ENCODE assay signal across 20 mouse cellular contexts in the genomic region with DNA sequence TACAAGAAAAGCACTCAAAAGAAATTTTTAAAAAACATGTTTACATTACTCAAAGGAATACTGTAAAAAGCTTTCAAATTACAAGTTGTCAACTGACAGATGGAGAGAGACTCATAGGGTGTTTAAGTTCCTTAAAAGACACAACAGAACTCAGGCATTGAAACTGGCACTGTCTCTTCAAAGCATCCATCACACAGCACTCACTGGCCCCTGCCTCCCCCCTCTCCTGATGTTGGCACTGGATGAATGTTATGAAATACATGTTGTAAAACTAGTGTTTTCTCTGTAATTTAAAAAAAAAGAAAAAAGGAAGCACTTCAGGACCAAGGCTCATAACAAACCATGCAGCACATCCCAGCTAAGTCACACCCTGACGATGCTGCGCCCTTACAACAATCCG.
DNase-seq lines count a peak whose midpoint lies in the region; ATAC-seq lines count a peak whose summit lies in the region.
"Had no signal": no experiment of that assay in that cellular context is flagged by ENCODE, and none has a peak within 500 bp of the region (broad histone marks: within the 10 kb centered on the region; RNA-seq: fewer than 3 reads in every experiment).

No protein-coding gene starts in this region.

- DNase-seq in adrenal gland, adult 2 months = peak; percentile 53
- no peak for DNase-seq in adrenal gland, postnatal 4 days (ENCODE audit: low spot score in 2 of 2)
- DNase-seq in NIH3T3 (ENCODE audit: low read depth) = peak; percentile 57
- peak; percentile 23 to 51 for DNase-seq in lung, adult 18-20 months
- peak; percentile 82 for DNase-seq in lung, postnatal 10 days
- DNase-seq in thymus, postnatal 36 days = no peak
- no peak for DNase-seq in cerebellum, postnatal 4 days (ENCODE audit: low spot score in 2 of 2)
- DNase-seq: cerebellum, adult 11-12 months; cerebellum, postnatal 10 days; gastrocnemius, postnatal 14 days; heart, adult 18-20 months; heart, postnatal 10 days; kidney, postnatal 25 days; liver, embryonic 13.5 days; retina, postnatal 1 day; right cerebral cortex, postnatal 25 days; thymus, postnatal 14 days had no signal

- ATAC-seq in erythroid progenitor cell, adult 5-6 weeks (replicated peaks; ENCODE audit: low FRiP score, poor library complexity, severe bottlenecking) = no peak
- ATAC-seq: forebrain, embryonic 15.5 days; hindbrain, postnatal 0 days had no signal

Comparison
In these comparisons a context has a peak if more than half of its experiments do, and no peak if none do; other contexts are left out.
1. DNase-seq: peak in adrenal gland, adult 2 months (single experiment), NIH3T3 (single experiment), lung, adult 18-20 months (2 of 2) and lung, postnatal 10 days (single experiment); none in adrenal gland, postnatal 4 days (0 of 2), thymus, postnatal 36 days (0 of 2) and cerebellum, postnatal 4 days (0 of 2).